Mouse (Mus musculus) neural tube, embryonic 10.5 days (tissue): Measurements from ENCODE around the gene Palm.

ENCODE experiments used
- DNase-seq: peaks from one replicate; pipeline ENCODE4 v3.0.0-alpha.2; 2017; ENCODE audit warnings: low spot score; ENCODE audit errors: extremely low spot score

Gene Palm

DNA sequence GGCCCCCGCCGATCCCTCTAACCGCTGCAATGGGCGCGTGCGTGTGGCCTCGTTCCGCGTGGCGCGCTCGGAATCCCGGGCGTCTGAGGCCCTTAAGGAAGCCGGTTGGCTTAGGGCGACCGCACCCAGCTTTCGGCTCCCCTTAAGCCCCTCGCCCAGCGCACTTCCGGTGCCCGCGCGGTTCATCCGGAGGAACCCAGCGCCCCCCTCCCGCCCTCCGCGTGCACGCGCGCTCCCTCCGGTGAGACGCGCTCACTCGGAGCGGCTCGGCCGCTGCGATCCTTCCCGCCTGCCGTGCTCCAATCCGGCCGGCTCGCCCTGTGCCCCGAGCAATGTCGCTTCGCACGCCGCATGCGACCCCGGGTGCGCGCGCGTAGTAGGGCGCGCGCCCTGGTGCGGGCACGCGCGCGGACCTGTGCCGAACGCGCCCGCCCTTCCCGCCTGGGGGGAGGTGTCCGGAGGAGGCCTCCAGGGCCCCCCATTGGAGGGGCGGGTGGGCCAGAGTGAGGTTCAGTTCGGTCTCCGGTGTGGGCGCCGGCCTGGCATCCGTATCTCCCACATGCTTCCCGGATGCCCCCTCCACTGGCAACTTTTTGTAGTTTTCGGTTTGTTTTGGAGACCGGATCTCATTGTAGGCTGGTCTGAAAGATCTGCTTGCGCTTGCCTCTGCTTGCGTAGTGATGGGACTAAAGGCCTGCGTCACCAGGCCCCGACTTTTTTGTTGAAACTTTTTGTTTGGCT is 61.6 kb downstream of the Palm start:
- no peak for DNase-seq

DNA sequence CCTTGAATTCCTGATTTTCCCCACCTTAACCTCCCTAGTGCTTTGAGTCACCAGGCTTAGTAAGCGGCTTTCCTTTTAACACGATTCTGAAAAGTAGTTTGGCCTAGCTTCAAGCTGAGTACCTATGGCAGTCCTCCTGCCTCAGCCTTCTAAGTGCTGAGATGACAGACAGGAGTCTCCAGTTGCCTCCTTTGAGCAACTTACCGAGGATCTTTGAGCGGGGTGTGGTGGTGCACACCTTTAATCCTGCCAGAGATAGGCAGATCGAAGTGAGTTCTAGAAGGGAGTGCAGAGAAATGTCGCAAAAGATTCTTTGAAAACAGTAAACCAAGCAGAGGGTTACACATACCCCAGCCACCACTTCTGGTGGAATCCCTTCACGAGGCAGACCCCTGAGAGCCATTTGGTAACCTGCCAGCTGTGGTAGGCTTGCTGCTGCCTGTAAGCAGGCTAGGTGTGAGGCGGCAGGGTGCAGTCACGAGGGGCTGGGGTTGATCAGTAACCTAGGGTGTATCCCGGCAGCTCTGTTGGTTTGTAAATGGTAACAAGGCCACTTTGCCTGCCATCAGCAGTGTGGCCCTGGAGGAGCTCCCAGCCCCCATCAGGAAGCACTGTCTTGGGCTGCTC is 62.3 kb downstream of the Palm start:
- no peak for DNase-seq

DNA sequence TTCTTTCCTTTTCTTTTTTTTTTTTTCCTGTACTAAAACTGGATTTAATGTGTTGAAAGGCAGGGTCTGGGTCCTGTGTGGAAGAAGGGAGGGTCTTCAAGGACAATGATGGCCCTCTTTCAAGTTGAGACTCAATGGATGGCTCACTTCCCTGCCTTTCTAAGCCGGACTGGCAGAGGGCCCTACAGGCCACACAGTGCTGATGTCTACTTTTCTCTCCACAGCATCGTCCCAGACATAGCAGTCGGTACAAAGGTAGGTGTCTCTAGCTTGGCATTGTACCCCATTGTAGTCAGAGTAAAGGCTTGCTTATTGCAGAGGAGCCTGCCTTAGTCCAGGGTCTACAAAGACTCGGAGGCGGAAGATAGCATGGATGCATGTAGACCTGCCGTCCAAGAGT is 62.9 kb downstream of the Palm start:
- no peak for DNase-seq

DNA sequence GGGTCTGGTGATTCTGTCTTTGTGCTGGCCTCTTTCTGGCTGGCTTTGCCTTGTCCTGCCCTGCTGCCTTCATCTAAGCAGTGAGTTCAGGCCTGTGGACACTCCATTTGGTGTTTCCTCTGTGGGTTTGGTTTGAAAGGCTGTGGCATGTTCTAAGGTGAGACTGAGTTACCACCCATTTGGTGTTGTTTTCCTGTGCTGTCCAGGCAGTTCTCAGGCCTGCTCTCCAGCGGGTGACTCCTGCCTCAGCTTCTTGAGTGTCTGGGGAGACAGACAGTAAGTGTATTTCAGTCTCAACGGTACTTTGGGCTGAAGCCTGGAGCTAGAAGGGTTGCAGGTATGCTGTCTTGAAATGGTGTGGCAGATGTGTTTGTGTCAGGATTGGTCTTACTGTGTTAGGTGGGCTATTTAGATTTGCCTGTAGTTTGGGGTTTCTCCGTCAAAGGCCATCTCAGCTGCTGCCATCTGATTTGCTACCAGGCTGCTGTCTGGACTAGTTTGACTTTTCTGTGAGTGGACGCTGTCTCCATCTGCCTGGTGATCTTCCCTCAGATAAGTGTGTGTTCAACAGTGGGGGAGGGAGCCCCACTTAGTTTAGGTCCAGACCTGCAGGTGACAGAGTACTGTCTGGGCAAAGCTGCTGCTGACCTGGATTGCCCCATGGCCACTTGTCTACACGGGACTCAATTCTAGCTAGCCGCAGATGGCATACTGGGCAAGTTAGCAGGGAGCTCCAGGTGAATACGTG is 63.5 kb downstream of the Palm start:
- DNase-seq = no peak

DNA sequence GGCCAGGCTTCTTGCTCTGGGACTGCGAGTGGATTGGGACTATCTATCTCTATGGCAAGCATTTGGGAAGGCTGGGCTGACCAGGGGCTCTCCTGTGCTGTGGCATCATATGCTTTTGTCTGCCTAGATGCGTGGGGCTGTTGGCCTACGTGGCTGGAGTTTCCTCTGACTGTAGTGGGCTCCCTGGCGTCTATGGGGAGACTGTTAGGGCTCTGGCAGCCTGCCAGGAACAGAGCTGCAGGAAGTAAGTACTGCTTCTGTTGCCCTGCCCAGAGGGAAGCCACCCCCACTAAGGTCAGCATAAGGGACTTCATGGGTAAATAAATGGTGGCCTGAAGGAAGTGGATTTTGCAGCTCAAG is 64.1 kb downstream of the Palm start:
- DNase-seq = no peak

DNA sequence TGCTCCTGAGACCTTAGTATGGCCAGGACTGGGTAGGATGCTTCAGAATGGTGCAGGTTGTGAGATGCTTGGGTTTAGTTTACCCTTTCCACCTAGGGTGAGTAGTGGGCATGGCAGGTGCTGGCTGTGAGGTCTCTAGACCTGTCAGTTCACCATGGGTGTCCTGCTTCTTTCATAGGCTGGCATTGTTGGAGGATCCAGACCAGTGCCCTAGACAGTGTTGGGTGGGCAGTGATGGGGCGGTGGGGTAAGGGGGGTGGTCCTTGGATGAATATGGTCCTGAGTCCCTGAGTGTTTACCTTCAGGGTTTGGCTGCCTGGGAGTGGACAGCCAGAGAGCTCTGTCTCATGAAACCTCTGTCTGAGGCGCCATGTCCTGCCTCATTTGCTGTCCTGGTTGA is 64.5 kb downstream of the Palm start:
- DNase-seq = no peak

DNA sequence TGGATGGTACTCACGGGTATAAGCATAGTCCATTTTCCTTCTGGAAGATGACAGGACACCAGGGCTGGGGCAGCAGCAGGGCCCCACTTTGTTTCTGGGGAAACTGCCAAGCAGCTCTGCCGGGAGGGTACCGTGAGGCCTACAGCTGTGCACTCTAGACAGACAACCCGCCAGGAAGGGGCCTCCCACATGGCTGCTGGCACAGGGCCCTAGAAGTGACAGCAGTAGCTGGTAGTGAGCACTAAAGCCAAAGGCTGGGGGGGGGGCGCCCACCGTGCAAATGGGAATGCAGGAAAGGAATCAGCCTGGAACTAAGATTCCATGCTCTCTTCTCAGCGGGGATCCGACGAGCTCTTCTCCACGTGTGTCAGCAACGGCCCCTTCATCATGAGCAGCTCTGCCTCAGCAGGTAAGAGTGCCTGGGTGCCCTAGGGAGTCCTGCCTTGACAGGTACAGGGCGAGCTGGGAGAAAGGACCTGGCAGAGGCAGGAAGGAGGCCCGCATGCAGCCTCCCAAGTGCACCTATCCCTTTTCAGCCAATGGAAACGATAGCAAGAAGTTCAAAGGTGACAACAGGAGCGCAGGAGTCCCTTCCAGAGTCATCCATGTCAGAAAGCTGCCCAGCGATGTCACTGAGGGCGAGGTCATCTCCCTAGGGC is 65.2 kb downstream of the Palm start:
- no peak for DNase-seq

DNA sequence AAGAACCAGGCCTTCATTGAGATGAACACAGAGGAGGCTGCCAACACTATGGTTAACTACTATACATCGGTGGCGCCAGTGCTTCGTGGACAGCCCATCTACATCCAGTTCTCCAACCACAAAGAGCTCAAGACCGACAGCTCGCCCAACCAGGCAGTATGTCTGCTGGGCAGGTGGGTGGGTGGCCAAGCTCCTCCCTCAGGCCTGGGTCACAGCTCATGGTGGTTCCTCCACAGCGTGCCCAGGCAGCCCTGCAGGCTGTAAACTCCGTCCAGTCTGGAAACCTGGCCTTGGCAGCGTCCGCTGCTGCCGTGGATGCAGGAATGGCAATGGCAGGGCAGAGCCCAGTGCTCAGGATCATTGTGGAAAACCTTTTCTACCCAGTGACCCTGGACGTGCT is 65.7 kb downstream of the Palm start:
- no peak for DNase-seq

DNA sequence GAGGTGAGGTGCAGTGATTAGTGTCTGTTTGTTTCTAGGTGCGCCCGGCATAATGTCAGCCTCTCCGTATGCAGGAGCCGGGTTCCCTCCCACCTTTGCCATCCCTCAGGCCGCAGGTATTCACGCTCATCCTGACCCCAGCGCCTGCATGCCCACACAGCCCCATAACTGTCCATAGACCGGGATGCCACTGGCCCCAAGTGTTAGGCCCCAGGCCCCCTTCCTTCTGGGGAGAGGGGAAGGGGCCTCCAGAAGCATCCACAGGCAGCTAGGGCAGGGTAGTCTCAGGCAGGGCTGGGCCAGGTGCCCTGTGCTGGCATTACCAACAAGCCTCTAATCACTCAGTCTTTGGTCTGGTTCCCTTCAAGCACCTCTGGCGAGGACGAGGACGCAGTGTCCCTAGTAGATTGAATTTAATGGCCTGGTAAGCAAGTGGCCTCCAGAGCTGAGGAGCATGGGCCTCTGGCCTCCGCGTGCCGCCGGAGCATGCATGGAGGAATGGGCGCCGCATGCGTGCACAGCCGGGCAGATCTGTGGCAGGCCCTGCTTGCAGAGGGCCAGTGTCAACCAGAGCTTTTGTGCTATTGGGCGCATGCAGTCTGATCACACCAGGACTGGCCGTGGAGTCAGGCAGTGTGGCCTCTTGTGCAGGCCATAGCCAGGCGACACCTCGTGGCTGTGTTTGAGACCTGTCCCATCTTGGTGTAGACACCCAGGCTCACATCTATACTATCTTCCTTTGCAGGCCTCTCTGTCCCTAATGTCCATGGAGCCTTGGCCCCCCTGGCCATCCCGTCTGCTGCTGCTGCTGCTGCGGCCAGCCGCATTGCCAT is 66.9 kb downstream of the Palm start:
- DNase-seq = no peak

DNA sequence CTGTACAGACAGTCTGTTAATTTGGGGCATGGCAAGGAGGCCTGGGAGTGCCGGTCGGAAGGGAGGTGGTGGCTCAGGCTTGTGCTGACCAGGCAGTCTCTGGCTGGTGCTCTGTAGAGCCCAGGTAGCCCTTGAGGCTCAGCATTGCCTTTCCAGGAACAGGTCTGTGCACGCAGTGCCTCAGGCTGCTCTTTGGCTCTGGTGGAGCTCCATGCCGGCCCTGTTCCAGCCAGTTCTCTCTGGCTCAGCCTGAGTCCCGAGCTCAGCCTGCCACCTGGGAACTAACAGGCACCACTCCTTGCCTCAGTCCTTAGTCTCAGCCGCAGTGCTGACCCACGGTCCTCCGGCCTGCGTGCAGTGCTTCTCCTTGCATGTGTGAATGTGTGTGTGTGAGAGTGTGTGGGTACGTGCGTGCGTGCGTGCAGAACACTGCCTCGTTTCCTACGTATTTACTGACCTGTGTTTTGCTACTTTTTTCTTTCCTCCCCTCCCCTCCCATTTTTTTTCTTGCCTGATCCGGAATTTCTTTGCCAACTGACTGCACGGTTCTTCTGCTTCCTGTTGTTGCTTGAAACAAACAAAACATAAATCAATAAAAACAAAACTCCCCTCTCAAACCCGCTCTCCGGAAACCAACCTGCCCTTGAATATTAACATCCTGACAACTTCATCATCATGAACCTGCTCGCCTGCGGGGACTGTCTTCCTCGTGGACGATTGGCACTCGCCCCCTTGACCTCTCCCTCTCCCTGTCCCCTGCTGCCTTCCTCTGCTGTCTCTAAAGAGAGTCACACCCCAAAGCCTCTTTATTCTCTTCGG is 68.1 kb downstream of the Palm start:
- DNase-seq = no peak

DNA sequence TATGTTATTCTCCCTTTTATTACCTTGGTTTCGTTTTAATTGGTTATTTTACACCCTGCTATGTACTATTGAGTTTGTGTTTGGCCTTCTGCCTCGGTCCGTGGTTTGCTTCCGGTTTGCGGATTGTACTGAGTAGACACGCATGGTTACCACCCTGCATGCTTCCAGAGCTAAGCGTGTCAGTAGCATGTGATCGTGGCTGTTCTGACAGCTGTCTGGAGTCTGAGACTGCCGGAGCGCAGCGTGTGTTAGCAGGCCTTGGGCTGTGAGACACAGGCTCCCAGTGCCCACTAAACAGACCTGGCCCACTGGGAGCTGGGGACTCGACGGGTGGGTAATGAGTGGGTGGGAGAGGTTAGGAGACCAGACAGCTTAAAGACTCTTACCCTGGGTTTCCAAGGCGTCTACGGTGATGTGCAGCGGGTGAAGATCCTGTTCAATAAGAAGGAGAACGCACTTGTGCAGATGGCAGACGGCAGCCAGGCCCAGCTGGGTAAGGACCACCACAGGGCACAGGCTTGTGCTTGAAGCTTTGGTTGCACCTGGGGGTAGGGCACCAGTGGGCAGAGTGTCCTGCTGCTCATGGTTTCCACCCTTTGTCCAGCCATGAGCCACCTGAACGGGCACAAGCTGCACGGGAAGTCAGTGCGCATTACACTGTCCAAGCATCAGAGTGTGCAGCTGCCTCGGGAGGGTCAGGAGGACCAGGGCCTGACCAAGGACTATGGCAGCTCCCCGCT is 68.8 kb downstream of the Palm start:
- no peak for DNase-seq

DNA sequence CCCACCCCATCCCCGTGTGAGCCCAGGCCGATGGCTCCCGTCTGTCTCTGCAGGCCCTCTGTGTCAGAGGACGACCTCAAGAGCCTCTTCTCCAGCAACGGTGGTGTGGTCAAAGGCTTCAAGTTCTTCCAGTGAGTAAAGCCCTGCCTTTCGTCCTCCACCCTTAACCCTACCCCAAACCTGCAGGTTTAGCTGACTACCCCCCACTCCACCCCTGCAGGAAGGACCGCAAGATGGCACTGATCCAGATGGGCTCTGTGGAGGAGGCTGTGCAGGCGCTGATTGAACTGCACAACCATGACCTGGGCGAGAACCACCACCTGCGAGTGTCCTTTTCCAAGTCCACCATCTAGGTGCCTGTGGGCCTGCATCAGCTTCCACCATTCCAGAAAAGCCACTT is 69.6 kb downstream of the Palm start:
- DNase-seq = no peak

DNA sequence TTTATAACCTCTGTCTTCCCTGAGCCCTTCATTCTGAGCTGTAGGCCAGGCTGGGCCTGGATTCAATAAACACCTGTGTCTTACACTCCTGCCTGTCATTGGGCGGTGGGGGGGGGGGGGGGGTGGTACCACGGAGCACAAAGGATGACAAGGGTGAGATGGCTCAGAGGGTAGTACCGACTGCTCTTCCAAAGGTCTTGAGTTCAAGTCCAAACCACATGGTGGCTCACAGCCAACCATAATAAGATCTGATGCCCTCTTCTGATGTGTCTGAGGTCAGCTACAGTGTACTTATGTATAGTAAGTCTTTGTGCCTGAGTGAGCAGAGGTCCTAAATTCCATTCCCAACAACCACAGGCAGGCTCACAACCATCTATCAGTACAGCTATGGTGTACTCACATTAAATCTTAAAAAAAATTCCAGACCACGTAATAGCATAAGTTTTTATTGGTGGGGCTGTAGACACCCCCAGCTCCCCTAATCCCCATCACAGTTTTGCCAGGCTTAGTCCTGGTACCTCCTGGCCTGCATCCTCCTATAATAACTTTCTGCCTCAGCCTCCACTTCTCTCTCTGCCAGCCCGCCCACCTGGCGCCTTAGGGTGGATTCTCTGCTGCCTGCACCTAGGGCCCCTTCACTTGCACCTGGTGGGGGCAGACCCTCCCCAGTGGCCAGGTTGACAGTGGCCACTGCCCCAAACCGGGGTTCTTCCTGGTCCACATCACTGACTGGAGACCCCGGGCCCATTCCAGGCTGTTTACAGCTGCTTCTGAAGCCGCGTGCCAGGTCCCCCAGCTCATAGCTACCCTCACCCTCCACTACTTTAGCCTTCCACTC is 71.2 kb downstream of the Palm start:
- no peak for DNase-seq

DNA sequence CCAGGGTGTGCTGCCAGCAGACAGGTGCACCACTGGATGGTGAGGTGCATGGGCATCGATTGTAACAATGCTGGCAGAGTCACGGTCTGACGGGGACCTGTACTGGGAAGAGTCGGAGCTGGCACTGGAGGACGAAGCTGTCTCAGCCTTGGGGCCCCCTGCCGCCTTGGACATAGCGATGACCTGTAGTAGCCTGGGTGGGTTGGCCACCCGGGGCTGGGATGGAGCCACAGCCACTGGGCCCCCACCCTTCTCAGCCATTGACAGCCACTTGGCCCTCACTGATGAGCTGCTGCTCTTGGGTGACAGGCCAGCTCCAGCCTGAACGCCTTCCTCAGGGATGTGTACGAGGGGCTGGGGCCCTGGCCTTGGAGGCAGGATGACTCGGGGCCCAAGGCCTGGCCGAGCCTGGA is 71.8 kb downstream of the Palm start:
- DNase-seq = no peak

DNA sequence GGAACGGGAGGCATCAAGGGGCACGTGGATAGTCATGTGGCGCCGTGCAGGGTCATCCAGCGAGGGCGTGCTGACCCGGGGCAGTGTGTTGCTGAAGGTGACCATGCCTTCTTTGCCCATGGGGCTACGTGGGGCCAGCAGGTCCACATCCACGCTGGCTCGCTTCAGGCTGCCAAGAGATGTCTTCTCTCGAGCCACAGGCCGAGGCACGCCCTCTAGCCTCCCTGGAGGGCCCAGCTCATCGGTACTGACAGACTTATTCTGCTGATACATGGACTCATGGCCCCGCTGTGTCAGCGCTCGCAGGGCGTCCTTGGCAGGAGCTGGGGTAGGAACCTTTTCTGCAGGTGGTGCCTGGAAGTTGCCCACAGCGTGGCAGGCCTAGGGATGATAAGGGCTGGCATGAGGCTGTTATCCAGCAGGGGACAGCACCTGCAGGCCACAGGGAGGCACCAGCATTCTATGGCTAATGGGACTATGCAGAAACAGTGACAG is 72.5 kb downstream of the Palm start:
- DNase-seq = no peak

DNA sequence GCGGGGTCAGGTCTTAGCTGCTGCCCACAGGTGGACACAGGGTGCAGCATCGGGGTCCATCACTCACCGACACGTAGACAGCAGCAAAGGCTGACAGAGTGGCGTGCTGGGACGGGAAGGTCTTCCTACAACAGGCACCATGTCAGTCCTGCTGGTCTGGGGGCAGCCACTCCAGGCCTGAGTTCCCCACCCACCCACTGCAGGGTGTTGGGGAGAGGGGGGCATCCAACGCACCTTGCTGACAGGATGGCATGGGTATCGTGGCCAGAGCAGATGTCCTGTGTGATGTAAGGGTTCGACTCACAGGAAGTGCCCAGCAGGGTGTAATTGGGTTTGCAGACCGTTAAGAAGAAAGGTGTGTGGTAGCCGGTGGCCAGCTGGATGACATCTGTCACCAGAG is 73.2 kb downstream of the Palm start:
- DNase-seq = no peak
